Comparison of ENCODE assay signal across 8 mouse cellular contexts in genomic region chr12:112873452-112874190, GRCm38 (mm10). TPM values are rescaled to one million over a fixed set of nuclear protein-coding genes. Genes with fewer than 3 reads are reported as not detected.
DNase-seq lines count a peak whose midpoint lies in the region; ATAC-seq and TF ChIP-seq lines count a peak whose summit lies in the region.
"Had no signal": no experiment of that assay in that cellular context is flagged by ENCODE, and none has a peak within 500 bp of the region (broad histone marks: within the 10 kb centered on the region; RNA-seq: fewer than 3 reads in every experiment).

No protein-coding gene starts in this region.

- H3K27me3 ChIP-seq in CH12.LX (replicated peaks), result no peaks in the 10 kb centered on the region
- peaks cover 48% of the 10 kb centered on the region for H3K27me3 ChIP-seq in embryonic facial prominence, embryonic 11.5 days (ENCODE audit: control insufficient read depth, insufficient read depth, low read length)

- intact Hi-C loops in heart, postnatal 10 days (cut with DNase I), result loop anchor here (2.0 to 10.0 kb wide), 3 partner anchors 55 to 201 kb away; partner anchors contain the start of genes Jag2 and Tex22

- 22% methylated on average over 18 of the region's 18 CpGs for WGBS in embryonic facial prominence, embryonic 11.5 days

- no peak for ATAC-seq in embryonic facial prominence, embryonic 11.5 days (replicated peaks; ENCODE audit: insufficient number of reproducible peaks, low FRiP score, low TSS enrichment, low read depth)
- ATAC-seq in megakaryocyte, adult 5-6 weeks (ENCODE audit: poor library complexity, severe bottlenecking), result peak; percentile 61

- peak overlapping the region; percentile 23 to 63 (median 28) for H3K4me3 ChIP-seq in CH12.LX (replicated peaks in 1 of 3; ENCODE audit: low read depth in 2 of 3, low read length in 2 of 3, poor library complexity in 1 of 3)
- H3K4me3 ChIP-seq in embryonic facial prominence, embryonic 11.5 days (ENCODE audit: low read depth, low read length), result peak overlapping the region; percentile 9

- no peaks in the 10 kb centered on the region for H3K9me3 ChIP-seq in CH12.LX (replicated peaks; ENCODE audit: low read length)
- no peaks in the 10 kb centered on the region for H3K9me3 ChIP-seq in embryonic facial prominence, embryonic 11.5 days (replicated peaks; ENCODE audit: control insufficient read depth, low read length)

- peak; percentile 71 for TF ChIP-seq RAD21 in CH12.LX (IDR thresholded peaks at IDR 0.05; ENCODE audit: low read depth, low read length)

- TF ChIP-seq EP300 in CH12.LX (IDR thresholded peaks at IDR 0.05; ENCODE audit: low read length), result peak; percentile 71

- peaks cover 36 to 63% of the 10 kb centered on the region in 2 experiments for H3K4me1 ChIP-seq in CH12.LX (ENCODE audit: control insufficient read depth in 1 of 2, insufficient read depth in 2 of 2)
- peaks cover 6% of the 10 kb centered on the region; the same call in 1 of the 2 replicates for H3K4me1 ChIP-seq in embryonic facial prominence, embryonic 11.5 days (ENCODE audit: control insufficient read depth, insufficient read depth, low read length)

- in situ Hi-C loops in CH12.LX (cut with MboI; ENCODE audit: low pct_ligation_motif_present, low pct_unique_long_range_greater_than_20kb, low sequenced_read_pairs), result loop anchor here (5.0 kb wide), 1 partner anchor 69 kb away; the partner anchor contains the start of gene Nudt14

- peak; percentile 49 for TF ChIP-seq POLR2A in CH12.LX (IDR thresholded peaks at IDR 0.05; ENCODE audit: low read depth, low read length)

- TF ChIP-seq CTCF in CH12.LX (conservative IDR thresholded peaks at IDR 0.05 in 1 of 2, IDR thresholded peaks at IDR 0.05 in 1 of 2; ENCODE audit: low read depth in 2 of 2, low read length in 2 of 2), result peak; percentile 78 to 89

- no peaks in the 10 kb centered on the region for H3K79me2 ChIP-seq in CH12.LX (replicated peaks; ENCODE audit: control insufficient read depth, extremely low read depth, insufficient read depth, poor library complexity, severe bottlenecking)

- H3K9ac ChIP-seq in CH12.LX (ENCODE audit: insufficient read depth, low read depth), result peak overlapping the region; percentile 68
- 0 out of 2 replicates have a peak overlapping the region, but pooled peaks have one; percentile 25 for H3K9ac ChIP-seq in embryonic facial prominence, embryonic 11.5 days (replicated peaks; ENCODE audit: low read length)

- peak overlapping the region; percentile 47 for H3K4me2 ChIP-seq in CH12.LX (ENCODE audit: insufficient read depth, low read depth, poor library complexity, severe bottlenecking)
- H3K4me2 ChIP-seq in embryonic facial prominence, embryonic 11.5 days (ENCODE audit: low read depth, low read length), result peak overlapping the region; percentile 14; the same call in 1 of the 2 replicates

- peak overlapping the region; percentile 80 for H3K27ac ChIP-seq in CH12.LX (ENCODE audit: insufficient read depth, low read depth)
- H3K27ac ChIP-seq in embryonic facial prominence, embryonic 11.5 days (replicated peaks; ENCODE audit: low read depth, low read length), result no peak overlapping the region
- H3K27ac ChIP-seq: macrophage had no signal

- peaks cover 0 to 5% of the 10 kb centered on the region in 2 experiments for H3K36me3 ChIP-seq in CH12.LX (replicated peaks in 1 of 2; ENCODE audit: control insufficient read depth in 1 of 2, insufficient read depth in 1 of 2, low read length in 1 of 2)
- no peaks in the 10 kb centered on the region for H3K36me3 ChIP-seq in embryonic facial prominence, embryonic 11.5 days (replicated peaks; ENCODE audit: control insufficient read depth, insufficient read depth, low read depth, low read length)

- dilution Hi-C loops in CH12.LX (cut with MboI; ENCODE audit: extremely low pct_ligation_motif_present, extremely low pct_unique_long_range_greater_than_20kb, low sequenced_read_pairs), result no loop called here

- DNase-seq in CH12.LX (ENCODE audit: extremely low read depth) (peak; percentile 86), NIH3T3 (ENCODE audit: low read depth) (peak; percentile 66)
- DNase-seq in embryonic facial prominence, embryonic 11.5 days (ENCODE audit: low spot score), result peak; percentile 80
- peak; percentile 66 to 78 for DNase-seq in heart, postnatal 10 days
- DNase-seq in layer of hippocampus, postnatal 10 days (ENCODE audit: low spot score in 2 of 2), result peak; percentile 70
- DNase-seq in right cerebral cortex, postnatal 14 days, result peak; percentile 80

TF ChIP-seq in CH12.LX, 34 proteins besides CTCF, POLR2A, EP300 and RAD21 (continues in another document):
- TF ChIP-seq POLR2AphosphoS2 (IDR thresholded peaks at IDR 0.05; ENCODE audit: low read depth, low read length) (no peak), ZMIZ1 (IDR thresholded peaks at IDR 0.05; ENCODE audit: low read depth, low read length) (0 out of 2 replicates have a peak, but pooled peaks have one; percentile 46), JUN (IDR thresholded peaks at IDR 0.05; ENCODE audit: insufficient read depth, low read depth, low read length) (no peak), KAT2A (IDR thresholded peaks at IDR 0.05; ENCODE audit: insufficient replicate concordance, low read length) (no peak), UBTF (IDR thresholded peaks at IDR 0.05; ENCODE audit: low read depth, low read length) (no peak), IRF4 (IDR thresholded peaks at IDR 0.05; ENCODE audit: low read depth, low read length) (peak; percentile 80), MYC (IDR thresholded peaks at IDR 0.05; ENCODE audit: low read depth, low read length) (peak; percentile 94), MAZ (IDR thresholded peaks at IDR 0.05; ENCODE audit: low read depth, low read length) (no peak), ELF1 (IDR thresholded peaks at IDR 0.05; ENCODE audit: low read depth, low read length) (peak; percentile 94), NRF1 (IDR thresholded peaks at IDR 0.05; ENCODE audit: low read depth, low read length) (peak; percentile 63), HCFC1 (IDR thresholded peaks at IDR 0.05; ENCODE audit: low read depth, low read length) (peak; percentile 48), MXI1 (IDR thresholded peaks at IDR 0.05; ENCODE audit: low read depth, low read length) (peak; percentile 57), TBP (conservative IDR thresholded peaks at IDR 0.05; ENCODE audit: low read depth, low read length) (no peak; the same call in 1 of the 2 replicates), MAFK (IDR thresholded peaks at IDR 0.05; ENCODE audit: insufficient replicate concordance, low read length) (no peak), SIN3A (IDR thresholded peaks at IDR 0.05; ENCODE audit: low read length) (peak; percentile 84), ETS1 (conservative IDR thresholded peaks at IDR 0.05; ENCODE audit: low read depth, low read length) (peak; percentile 50; the same call in 1 of the 2 replicates), RCOR1 (conservative IDR thresholded peaks at IDR 0.05; ENCODE audit: low read depth, low read length) (no peak), USF2 (conservative IDR thresholded peaks at IDR 0.05; ENCODE audit: low read depth, low read length) (no peak), JUND (conservative IDR thresholded peaks at IDR 0.05; ENCODE audit: low read depth, low read length) (0 out of 2 replicates have a peak, but pooled peaks have one; percentile 45), ZKSCAN1 (IDR thresholded peaks at IDR 0.05; ENCODE audit: borderline replicate concordance, low read depth, low read length) (no peak), NELFE (IDR thresholded peaks at IDR 0.05; ENCODE audit: low read depth, low read length) (peak; percentile 68), CHD2 (IDR thresholded peaks at IDR 0.05; ENCODE audit: low read length) (no peak; the same call in 1 of the 2 replicates), BHLHE40 (IDR thresholded peaks at IDR 0.05; ENCODE audit: low read depth, low read length) (no peak; the same call in 1 of the 2 replicates), ZNF384 (IDR thresholded peaks at IDR 0.05; ENCODE audit: low read depth, low read length) (no peak), MEF2A (IDR thresholded peaks at IDR 0.05; ENCODE audit: borderline replicate concordance, low read depth, low read length) (peak; percentile 10; the same call in 1 of the 2 replicates), PAX5 (IDR thresholded peaks at IDR 0.05; ENCODE audit: low read length) (no peak), SMC3 (IDR thresholded peaks at IDR 0.05; ENCODE audit: low read depth, low read length) (peak; percentile 95), E2F4 (IDR thresholded peaks at IDR 0.05; ENCODE audit: insufficient replicate concordance, low read depth, low read length) (no peak), USF1 (IDR thresholded peaks at IDR 0.05; ENCODE audit: low read depth, low read length) (no peak)

RNA-seq across cellular contexts. Expression of gene Gpr132, which starts 5.6 kb away (rescaled TPM):
- 31.1 and 44.7 TPM in 2 replicates for total RNA-seq in CH12.LX (2012; rRNA removed)
- 19.4 and 24.4 TPM in 2 replicates for total RNA-seq in CH12.LX (2014; rRNA removed)
- 50.9 and 62.1 TPM in 2 replicates for polyA plus RNA-seq in CH12.LX (2012; ENCODE audit: insufficient read length, low read depth)
- polyA plus RNA-seq in embryonic facial prominence, embryonic 11.5 days (2014; fragmentation: Nextera tagmentation; extraction: Ambion mirVana), result 0.15 TPM in 1 of 2 replicates, not detected in the other
- total RNA-seq in heart, postnatal 10 days (2021), result under 1 TPM; 0.17 to 0.19 TPM
- not detected for total RNA-seq in layer of hippocampus, postnatal 10 days (2021)
- 20.0 and 25.8 TPM in 2 replicates for total RNA-seq in megakaryocyte, adult 5-6 weeks (2015)
- 7.6 and 10.7 TPM in 2 replicates for total RNA-seq in megakaryocyte, adult 5-6 weeks (2017)

RNA-seq across cellular contexts. Expression of gene Cdca4, which starts 44.4 kb away (rescaled TPM):
- total RNA-seq in CH12.LX (2012; rRNA removed), result 78.0 and 90.6 TPM in 2 replicates
- total RNA-seq in CH12.LX (2014; rRNA removed), result 111 and 128 TPM in 2 replicates
- 68.3 and 78.0 TPM in 2 replicates for polyA plus RNA-seq in CH12.LX (2012; ENCODE audit: insufficient read length, low read depth)
- polyA plus RNA-seq in embryonic facial prominence, embryonic 11.5 days (2014; fragmentation: Nextera tagmentation; extraction: Ambion mirVana), result 175 and 179 TPM in 2 replicates
- total RNA-seq in heart, postnatal 10 days (2021), result 10 to 100 TPM; 13.7 to 16.6 TPM
- total RNA-seq in layer of hippocampus, postnatal 10 days (2021), result 10 to 100 TPM in 1 of 2 experiments, 1 to 10 TPM in 1; 8.8 to 13.0 TPM
- total RNA-seq in megakaryocyte, adult 5-6 weeks (2015), result 62.0 and 67.7 TPM in 2 replicates
- 48.9 and 57.9 TPM in 2 replicates for total RNA-seq in megakaryocyte, adult 5-6 weeks (2017)

RNA-seq across cellular contexts. Expression of gene Jag2, which starts 56.0 kb away (rescaled TPM):
- total RNA-seq in CH12.LX (2012; rRNA removed) (3.8 and 7.6 TPM in 2 replicates), CH12.LX (2014; rRNA removed) (0.34 and 0.69 TPM in 2 replicates)
- 0.59 and 0.80 TPM in 2 replicates for polyA plus RNA-seq in CH12.LX (2012; ENCODE audit: insufficient read length, low read depth)
- 3.5 and 5.7 TPM in 2 replicates for polyA plus RNA-seq in embryonic facial prominence, embryonic 11.5 days (2014; fragmentation: Nextera tagmentation; extraction: Ambion mirVana)
- total RNA-seq in heart, postnatal 10 days (2021), result 10 to 100 TPM; 36.1 to 38.5 TPM
- total RNA-seq in layer of hippocampus, postnatal 10 days (2021), result 10 to 100 TPM; 51.6 to 66.5 TPM
- 0.36 and 1.3 TPM in 2 replicates for total RNA-seq in megakaryocyte, adult 5-6 weeks (2015)
- total RNA-seq in megakaryocyte, adult 5-6 weeks (2017), result not detected in 2 replicates

Comparison
In these comparisons a context has a peak if more than half of its experiments do, and no peak if none do; other contexts are left out.
1. RNA of gene Gpr132, which starts 5.6 kb away (total RNA-seq): 19.4 to 44.7 TPM in CH12.LX and 7.6 to 25.8 TPM in megakaryocyte, adult 5-6 weeks; 0.17 to 0.19 TPM in heart, postnatal 10 days and not detected in layer of hippocampus, postnatal 10 days; every median in the first group is over 4 times any median in the second.
2. RNA of gene Jag2, which starts 56.0 kb away (total RNA-seq): 51.6 to 66.5 TPM in layer of hippocampus, postnatal 10 days and 36.1 to 38.5 TPM in heart, postnatal 10 days; 0.34 to 7.6 TPM in CH12.LX and 0.36 to 1.3 TPM in megakaryocyte, adult 5-6 weeks; every median in the first group is over 4 times any median in the second.
3. Peak in every context shown above with its lines, with median percentiles within 50 percentile points of each other: DNase-seq.